Mouse (Mus musculus) kidney, adult 2 months (tissue): ENCODE measurements around the gene Ltbp1.

ENCODE experiments used
- CTCF ChIP-seq: fragments of 200-500 bp; conservative IDR thresholded peaks from 2 replicates; pipeline ENCODE4 v1.5.1; 2011; ENCODE audit warnings: low read depth, mild to moderate bottlenecking, control low read depth, low read length, moderate library complexity, mixed read lengths; ENCODE audit not compliant: insufficient read depth, insufficient read length
- POLR2A ChIP-seq: fragments of 200-500 bp; IDR thresholded peaks from one replicate; pipeline ENCODE4 v1.6.1; 2011; ENCODE audit warnings: low read depth, low read length, control low read depth

DNA sequence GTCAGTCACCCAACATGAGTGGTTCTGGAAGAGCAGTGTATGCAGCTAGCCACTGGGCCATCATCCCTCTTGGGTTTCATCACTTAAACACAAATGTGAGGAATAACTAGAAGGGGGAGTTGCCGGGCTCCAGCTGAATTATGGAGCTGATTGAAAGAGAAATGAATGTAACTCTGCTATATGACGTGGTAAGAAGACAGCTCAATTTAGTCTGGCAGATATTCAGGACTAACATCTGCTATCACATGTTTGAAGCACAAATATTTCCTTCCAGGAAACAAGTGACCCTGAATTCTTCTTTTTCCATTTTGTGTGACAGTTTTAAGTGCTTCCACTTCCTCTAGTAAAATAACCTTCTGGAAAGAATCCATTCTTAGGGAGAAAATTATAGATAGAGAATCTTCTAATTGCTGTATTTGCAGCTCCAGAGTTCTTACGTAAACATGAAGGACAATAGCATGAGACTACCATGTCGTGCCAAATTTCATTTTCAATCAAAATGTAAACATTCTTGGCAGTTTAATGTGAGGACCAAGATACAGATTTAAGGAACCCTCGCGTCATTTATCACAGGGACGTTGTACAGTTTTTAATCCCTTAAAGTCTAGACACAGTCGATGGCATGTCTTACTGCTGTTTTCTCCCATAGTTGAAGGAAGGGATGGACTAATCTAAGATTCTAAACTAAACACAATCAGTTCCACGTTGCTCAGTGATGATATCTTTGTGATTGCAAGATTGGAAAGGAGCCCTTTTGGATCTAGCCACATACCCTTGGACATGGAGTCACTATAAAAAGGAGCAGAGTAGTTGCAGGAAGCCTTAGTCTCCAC lies 279.7 kb downstream of the Ltbp1 start:
- no peak for TF ChIP-seq CTCF
- TF ChIP-seq POLR2A, result no peak
